Mouse (Mus musculus): ENCODE data around the gene Thada. TPM values are rescaled to one million over a fixed set of nuclear protein-coding genes. Genes with fewer than 3 reads are reported as not detected.
A peak's percentile ranks its signal among the peaks of the same experiment; 100 is the strongest.

Thada gene
- total and polyA plus RNA-seq, 3 experiments, result 17.3 to 26.7 (median 22.2) TPM

- H3K9ac ChIP-seq (ENCODE audit: insufficient read depth, low read depth), result peak overlapping the region; percentile 24; the same call in 1 of the 2 replicates
- H3K4me2 ChIP-seq (ENCODE audit: insufficient read depth, low read depth, poor library complexity, severe bottlenecking), result peak overlapping the region; percentile 75
- in situ Hi-C loops (cut with MboI; ENCODE audit: low pct_ligation_motif_present, low pct_unique_long_range_greater_than_20kb, low sequenced_read_pairs) (no loop called here), dilution Hi-C loops (cut with MboI; ENCODE audit: extremely low pct_ligation_motif_present, extremely low pct_unique_long_range_greater_than_20kb, low sequenced_read_pairs) (no loop called here)
- no peak for DNase-seq (ENCODE audit: extremely low read depth)
- peaks cover 9 to 25% of the 10 kb centered on the region in 2 experiments for H3K4me1 ChIP-seq (ENCODE audit: control insufficient read depth in 1 of 2, insufficient read depth in 2 of 2)
- H3K79me2 ChIP-seq (replicated peaks; ENCODE audit: control insufficient read depth, extremely low read depth, insufficient read depth, poor library complexity, severe bottlenecking), result no peaks in the 10 kb centered on the region
- no peaks in the 10 kb centered on the region for H3K9me3 ChIP-seq (replicated peaks; ENCODE audit: low read length)
- H3K27ac ChIP-seq (ENCODE audit: insufficient read depth, low read depth), result no peak overlapping the region
- H3K36me3 ChIP-seq (replicated peaks in 1 of 2; ENCODE audit: control insufficient read depth in 1 of 2, insufficient read depth in 1 of 2, low read length in 1 of 2), result no peaks in the 10 kb centered on the region
- peak overlapping the region; percentile 28 to 68 (median 38) for H3K4me3 ChIP-seq (replicated peaks in 1 of 3; ENCODE audit: low read depth in 2 of 3, low read length in 2 of 3, poor library complexity in 1 of 3)
- TF ChIP-seq MXI1 (IDR thresholded peaks at IDR 0.05; ENCODE audit: low read depth, low read length) (peak; percentile 20; the same call in 1 of the 2 replicates), E2F4 (IDR thresholded peaks at IDR 0.05; ENCODE audit: insufficient replicate concordance, low read depth, low read length) (no peak)
- H3K27me3 ChIP-seq (replicated peaks), result no peaks in the 10 kb centered on the region
These were observed 46.6 kb upstream of the Thada start for GRCm38 (mm10) chr17:84512516-84513085.

DNA sequence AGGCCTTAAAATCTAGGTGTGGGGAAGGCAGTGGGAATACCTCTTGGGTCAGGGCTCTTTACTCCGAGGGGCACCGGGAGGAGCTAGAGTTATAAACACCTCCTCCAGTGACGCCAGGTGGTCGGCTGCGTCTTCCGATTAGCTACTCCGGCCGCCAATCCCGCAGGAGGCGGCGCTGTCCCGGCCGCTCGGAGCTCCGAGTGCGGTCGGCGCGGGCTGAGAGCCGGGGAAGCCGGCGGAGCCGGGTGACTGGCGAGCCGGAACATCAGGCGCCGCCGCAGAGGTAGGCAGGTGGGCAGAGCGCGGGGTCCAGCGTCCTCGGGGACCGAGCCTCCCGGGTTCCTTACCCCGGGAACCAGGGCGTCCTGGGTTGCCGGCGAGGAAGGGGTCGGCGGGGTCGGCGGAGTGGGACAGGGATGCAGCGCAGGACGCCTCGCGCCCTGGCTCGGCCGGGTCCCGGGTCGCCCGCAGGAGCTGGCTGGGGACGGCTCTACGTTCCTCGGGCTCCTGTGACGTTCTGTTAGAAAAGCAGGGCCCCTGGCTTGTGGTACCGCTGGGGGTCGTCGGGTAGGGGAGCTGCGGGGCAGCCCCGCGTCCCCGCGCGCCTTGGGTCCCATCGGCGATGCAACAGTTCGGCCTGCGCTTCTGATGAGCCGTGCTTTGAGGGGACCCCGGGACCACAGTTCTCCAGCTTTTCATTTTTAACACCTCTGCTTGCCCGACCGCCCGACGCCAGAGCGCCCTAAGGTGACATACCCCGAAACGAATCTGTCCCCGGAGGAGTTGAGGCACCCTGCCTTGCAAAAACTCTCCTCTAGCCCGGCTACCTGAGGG is 45.9 kb upstream of the Thada start, which contains the start of gene Plekhh2:
Plekhh2 (plus strand) TSS at position 214 of the 834 bp plus-strand sequence.
- TF ChIP-seq IRF4 (IDR thresholded peaks at IDR 0.05; ENCODE audit: low read depth, low read length), result no peak
- TF ChIP-seq UBTF (IDR thresholded peaks at IDR 0.05; ENCODE audit: low read depth, low read length), result peak; percentile 52; the same call in 1 of the 2 replicates
- TF ChIP-seq SMC3 (IDR thresholded peaks at IDR 0.05; ENCODE audit: low read depth, low read length), result no peak
- TF ChIP-seq MEF2A (IDR thresholded peaks at IDR 0.05; ENCODE audit: borderline replicate concordance, low read depth, low read length), result 0 out of 2 replicates have a peak, but pooled peaks have one; percentile 6
- peak; percentile 47 for TF ChIP-seq POLR2A (IDR thresholded peaks at IDR 0.05; ENCODE audit: low read depth, low read length)
- TF ChIP-seq KAT2A (IDR thresholded peaks at IDR 0.05; ENCODE audit: insufficient replicate concordance, low read length), result no peak
- TF ChIP-seq NELFE (IDR thresholded peaks at IDR 0.05; ENCODE audit: low read depth, low read length), result 0 out of 2 replicates have a peak, but pooled peaks have one; percentile 15
- TF ChIP-seq POLR2AphosphoS2 (IDR thresholded peaks at IDR 0.05; ENCODE audit: low read depth, low read length), result no peak
- TF ChIP-seq TCF12 (IDR thresholded peaks at IDR 0.05; ENCODE audit: low read depth, low read length), result peak; percentile 44; the same call in 1 of the 2 replicates
- no peak for DNase-seq (ENCODE audit: extremely low read depth)
- peaks cover 9 to 25% of the 10 kb centered on the region in 2 experiments for H3K4me1 ChIP-seq (ENCODE audit: control insufficient read depth in 1 of 2, insufficient read depth in 2 of 2)
- peak within 1 kb of the TSS; percentile 87 for H3K4me2 ChIP-seq (ENCODE audit: insufficient read depth, low read depth, poor library complexity, severe bottlenecking)
- H3K9me3 ChIP-seq (replicated peaks; ENCODE audit: low read length), result no peaks in the 10 kb centered on the region
- peak within 1 kb of the TSS; percentile 24 for H3K9ac ChIP-seq (ENCODE audit: insufficient read depth, low read depth)
- peak within 1 kb of the TSS; percentile 15; the same call in 1 of the 2 replicates for H3K27ac ChIP-seq (ENCODE audit: insufficient read depth, low read depth)
- no peaks in the 10 kb centered on the region for H3K36me3 ChIP-seq (replicated peaks in 1 of 2; ENCODE audit: control insufficient read depth in 1 of 2, insufficient read depth in 1 of 2, low read length in 1 of 2)
- in situ Hi-C loops (cut with MboI; ENCODE audit: low pct_ligation_motif_present, low pct_unique_long_range_greater_than_20kb, low sequenced_read_pairs), result no loop called here
- H3K4me3 ChIP-seq (replicated peaks in 1 of 3; ENCODE audit: low read depth in 2 of 3, low read length in 2 of 3, poor library complexity in 1 of 3), result peak within 1 kb of the TSS; percentile 28 to 68 (median 38)
- H3K79me2 ChIP-seq (replicated peaks; ENCODE audit: control insufficient read depth, extremely low read depth, insufficient read depth, poor library complexity, severe bottlenecking), result no peaks in the 10 kb centered on the region
- H3K27me3 ChIP-seq (replicated peaks), result no peaks in the 10 kb centered on the region
- dilution Hi-C loops (cut with MboI; ENCODE audit: extremely low pct_ligation_motif_present, extremely low pct_unique_long_range_greater_than_20kb, low sequenced_read_pairs), result no loop called here

Measured in CH12.LX (cell line).